Mouse (Mus musculus) retina, embryonic 14.5 days (tissue): ENCODE results near the gene Fst.

Experiments
- DNase-seq: peaks from one replicate; pipeline ENCODE4 v3.0.0-alpha.2; 2015; ENCODE audit warnings: low spot score

The Fst gene

GRCm38 (mm10) chr13:114458886-114459700 lies at the start of gene Fst:
Gene Fst, minus strand, starts transcription at chr13:114458951.
- DNase-seq: peak; percentile 66

- DNase-seq: peak; percentile 1
Measured at GRCm38 (mm10) chr13:114493826-114494225, 35.1 kb upstream of the Fst start.

- no peak for DNase-seq
Measured at GRCm38 (mm10) chr13:114488178-114488577, 29.4 kb upstream of the Fst start.

GRCm38 (mm10) chr13:114478329-114478728 lies 19.6 kb upstream of the Fst start:
- DNase-seq: no peak

- DNase-seq: no peak
Measured at GRCm38 (mm10) chr13:114469945-114470344, 11.2 kb upstream of the Fst start.

GRCm38 (mm10) chr13:114466269-114466919 lies 7.6 kb upstream of the Fst start:
- no peak for DNase-seq

GRCm38 (mm10) chr13:114465387-114465786 lies 6.6 kb upstream of the Fst start:
- no peak for DNase-seq

GRCm38 (mm10) chr13:114464824-114465223 lies 6.1 kb upstream of the Fst start:
- no peak for DNase-seq

GRCm38 (mm10) chr13:114462548-114463408 lies 4.0 kb upstream of the Fst start:
- DNase-seq: no peak

GRCm38 (mm10) chr13:114460306-114460892 lies 1.6 kb upstream of the Fst start:
- peak; percentile 90 for DNase-seq

GRCm38 (mm10) chr13:114459701-114460160 lies 980 bp upstream of the Fst start:
- DNase-seq: no peak

GRCm38 (mm10) chr13:114458291-114458885 lies 363 bp downstream of the Fst start:
- peak; percentile 73 for DNase-seq

GRCm38 (mm10) chr13:114457567-114458120 lies 1.1 kb downstream of the Fst start:
- DNase-seq: peak; percentile 18

GRCm38 (mm10) chr13:114456766-114457566 lies 1.8 kb downstream of the Fst start:
- peak; percentile 54 for DNase-seq

GRCm38 (mm10) chr13:114456224-114456623 lies 2.5 kb downstream of the Fst start:
- DNase-seq: peak; percentile 63

- peak; percentile 13 for DNase-seq
Measured at GRCm38 (mm10) chr13:114455788-114456187, 3.0 kb downstream of the Fst start.

GRCm38 (mm10) chr13:114447213-114447612 lies 11.5 kb downstream of the Fst start:
- DNase-seq: no peak

GRCm38 (mm10) chr13:114432491-114432890 lies 26.3 kb downstream of the Fst start:
- DNase-seq: no peak

GRCm38 (mm10) chr13:114425230-114425629 lies 33.5 kb downstream of the Fst start:
- DNase-seq: no peak

GRCm38 (mm10) chr13:114420235-114420634 lies 38.5 kb downstream of the Fst start:
- DNase-seq: no peak
